Mouse (Mus musculus): ENCODE results near the gene Sox5. TPM values are rescaled to one million over a fixed set of nuclear protein-coding genes. Genes with fewer than 3 reads are reported as not detected.

Sox5 gene
- polyA plus RNA-seq, 1 experiment from 2014 or later = 198 TPM

DNA sequence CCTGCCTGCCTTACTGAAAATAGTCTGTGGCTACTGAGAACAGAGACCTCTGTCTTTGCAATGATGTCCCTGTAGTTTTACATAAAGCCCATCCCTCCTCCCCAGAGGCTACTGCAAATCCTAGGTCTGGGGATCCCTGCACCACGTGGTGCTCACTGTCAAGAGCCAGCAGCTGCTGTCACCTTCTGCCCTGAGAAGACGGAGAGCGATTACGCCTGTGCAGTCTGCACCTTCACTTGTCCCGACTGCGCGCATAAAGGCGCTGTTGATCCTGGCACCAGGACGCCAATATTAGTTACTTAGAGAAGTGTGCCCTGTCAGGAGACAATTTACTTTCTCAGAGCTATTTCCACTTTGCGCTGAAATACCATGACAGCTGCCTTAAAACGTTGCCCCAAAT is 258.3 kb downstream of the Sox5 start:
- Histone ChIP-seq H3K9me3 (replicated peaks) (no peaks in the 10 kb centered on the region), H3K4me2 (peak overlapping the region; percentile 4; the same call in 1 of the 2 replicates), H3K9ac (no peak overlapping the region), H3K4me1 (peaks cover 5% of the 10 kb centered on the region; the same call in 1 of the 2 replicates), H3K27me3 (no peaks in the 10 kb centered on the region), H3K36me3 (ENCODE audit: poor library complexity, severe bottlenecking) (no peaks in the 10 kb centered on the region), H3K27ac (peak overlapping the region; percentile 44; the same call in 1 of the 2 replicates), H3K4me3 (no peak overlapping the region)
- ATAC-seq = peak; percentile 65; the same call in 1 of the 2 replicates
- WGBS = 55% methylated on average over 11 of the region's 11 CpGs

DNA sequence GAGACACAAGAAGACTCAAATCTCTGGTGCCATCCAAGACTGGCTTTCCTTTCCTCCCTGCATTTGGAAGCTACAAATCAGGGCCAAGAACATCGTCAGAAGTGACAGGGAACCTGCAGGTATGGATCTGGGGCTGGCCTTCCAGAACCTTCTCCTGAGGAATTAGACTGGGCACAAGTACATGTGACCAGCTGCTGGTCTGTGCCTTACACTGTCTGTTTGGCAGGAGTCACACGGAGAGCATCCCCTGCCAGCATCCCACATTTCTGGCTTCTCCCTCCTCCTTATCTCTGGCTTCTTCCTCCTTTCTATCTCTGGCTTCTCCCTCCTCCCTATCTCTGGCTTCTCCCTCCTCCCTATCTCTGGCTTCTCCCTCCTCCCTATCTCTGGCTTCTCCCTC is 263.0 kb downstream of the Sox5 start:
- peaks cover 8% of the 10 kb centered on the region for H3K4me1 ChIP-seq
- WGBS = 89% methylated on average over 2 of the region's 2 CpGs
- no peak overlapping the region for H3K9ac ChIP-seq

DNA sequence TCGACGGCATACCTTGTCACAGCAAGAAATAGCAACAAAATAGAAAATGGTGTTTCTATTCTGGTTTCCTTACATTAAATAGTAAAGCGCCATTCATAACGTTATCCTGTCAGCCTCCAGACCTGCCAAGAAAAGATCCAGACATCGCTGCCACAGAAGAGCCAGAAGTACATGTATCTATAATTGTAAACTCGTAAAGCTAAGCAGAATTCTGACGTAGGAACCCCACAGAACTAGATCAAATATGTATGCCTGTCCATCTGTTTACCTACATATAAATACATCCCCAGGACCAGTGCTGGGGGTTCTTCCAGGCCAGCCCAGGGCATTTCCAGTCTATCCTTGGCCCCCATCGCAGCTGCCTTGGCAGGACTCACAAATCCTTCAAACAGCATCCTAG is 265.9 kb downstream of the Sox5 start:
- no peaks in the 10 kb centered on the region for H3K9me3 ChIP-seq (replicated peaks)
- H3K4me2 ChIP-seq = no peak overlapping the region
- no peak overlapping the region for H3K27ac ChIP-seq
- H3K4me3 ChIP-seq = no peak overlapping the region
- H3K4me1 ChIP-seq = peaks cover 17% of the 10 kb centered on the region
- no peak for ATAC-seq
- H3K27me3 ChIP-seq = no peaks in the 10 kb centered on the region
- WGBS = 90% methylated on average over 8 of the region's 8 CpGs
- no peaks in the 10 kb centered on the region for H3K36me3 ChIP-seq (ENCODE audit: poor library complexity, severe bottlenecking)
- H3K9ac ChIP-seq = no peak overlapping the region

More for the DNA sequence above, 263.0 kb downstream of the Sox5 start:
- no peak overlapping the region for H3K27ac ChIP-seq
- no peaks in the 10 kb centered on the region for H3K27me3 ChIP-seq
- no peak overlapping the region for H3K4me2 ChIP-seq
- H3K36me3 ChIP-seq (ENCODE audit: poor library complexity, severe bottlenecking) = no peaks in the 10 kb centered on the region
- no peaks in the 10 kb centered on the region for H3K9me3 ChIP-seq (replicated peaks)
- ATAC-seq = no peak
- H3K4me3 ChIP-seq = no peak overlapping the region

DNA sequence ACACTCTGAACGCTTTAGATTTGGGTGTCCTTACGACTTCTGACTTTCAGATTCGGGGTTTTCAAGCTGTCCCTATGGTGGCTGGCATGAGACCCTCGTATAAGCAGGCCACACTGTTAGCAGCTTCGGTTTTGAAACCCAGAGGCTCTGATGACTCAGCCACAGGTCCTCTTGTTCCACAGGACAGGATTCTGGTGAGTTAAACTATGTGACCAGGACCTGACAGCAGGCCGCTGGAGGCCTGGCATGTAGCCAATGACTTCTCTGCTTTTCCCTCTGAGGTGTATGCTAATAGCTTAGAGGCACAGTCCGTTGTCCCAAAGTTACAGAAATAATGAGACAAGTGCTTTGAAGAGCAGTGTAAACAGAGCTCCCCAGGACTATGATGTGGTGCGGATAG is 268.0 kb downstream of the Sox5 start:
- 61% methylated on average over 8 of the region's 8 CpGs for WGBS
- no peaks in the 10 kb centered on the region for H3K36me3 ChIP-seq (ENCODE audit: poor library complexity, severe bottlenecking)
- H3K27ac ChIP-seq = no peak overlapping the region
- no peak for ATAC-seq
- H3K4me3 ChIP-seq = no peak overlapping the region
- H3K4me1 ChIP-seq = peaks cover 17% of the 10 kb centered on the region
- H3K27me3 ChIP-seq = no peaks in the 10 kb centered on the region
- H3K9ac ChIP-seq = no peak overlapping the region
- no peak overlapping the region for H3K4me2 ChIP-seq
- no peaks in the 10 kb centered on the region for H3K9me3 ChIP-seq (replicated peaks)

DNA sequence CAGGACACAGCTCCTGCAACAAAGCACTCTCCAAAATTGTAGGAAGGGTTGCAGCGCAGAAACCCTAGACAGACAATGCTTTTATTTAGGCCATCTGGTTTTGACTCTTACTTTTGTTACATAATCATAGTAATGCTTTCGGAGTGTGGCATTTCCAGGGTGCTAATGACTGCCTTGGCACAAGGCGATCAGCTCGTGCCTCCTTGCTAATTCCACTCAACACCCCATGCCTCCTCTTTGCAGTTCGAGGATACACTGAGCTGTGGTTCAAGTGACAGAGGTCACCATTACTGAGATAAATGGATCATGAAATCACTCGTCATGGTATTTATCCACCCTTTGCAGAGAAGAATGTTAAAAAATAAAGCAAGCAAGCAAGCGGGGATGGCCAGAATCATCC is 269.9 kb downstream of the Sox5 start:
- no peak overlapping the region for H3K4me2 ChIP-seq
- H3K27ac ChIP-seq = no peak overlapping the region
- peaks cover 17% of the 10 kb centered on the region for H3K4me1 ChIP-seq
- no peaks in the 10 kb centered on the region for H3K27me3 ChIP-seq
- H3K36me3 ChIP-seq (ENCODE audit: poor library complexity, severe bottlenecking) = no peaks in the 10 kb centered on the region
- ATAC-seq = peak; percentile 58; the same call in 1 of the 2 replicates
- no peak overlapping the region for H3K9ac ChIP-seq
- no peak overlapping the region for H3K4me3 ChIP-seq
- WGBS = 62% methylated on average over 7 of the region's 7 CpGs
- no peaks in the 10 kb centered on the region for H3K9me3 ChIP-seq (replicated peaks)

DNA sequence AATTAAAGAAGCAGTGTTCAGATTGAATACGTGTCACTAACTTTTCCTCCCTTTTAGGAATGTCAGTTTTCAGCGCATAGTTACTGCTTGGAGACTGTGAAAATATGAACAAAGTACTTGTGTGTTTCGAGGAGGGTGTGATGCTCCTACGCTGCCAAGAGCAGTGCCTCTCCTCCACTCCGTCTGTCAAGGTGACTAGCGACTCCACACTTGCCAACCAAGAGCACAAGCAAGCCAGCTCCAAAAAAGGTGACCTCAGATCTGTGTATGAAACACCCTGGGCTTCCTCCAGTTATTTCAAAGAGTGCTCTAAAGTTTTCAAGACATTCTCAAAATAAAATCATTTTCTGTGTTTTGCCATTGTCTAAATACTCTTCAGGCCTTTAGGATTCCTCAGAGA is 271.6 kb downstream of the Sox5 start:
- Histone ChIP-seq H3K4me3 (no peak overlapping the region), H3K4me1 (peaks cover 17% of the 10 kb centered on the region), H3K36me3 (ENCODE audit: poor library complexity, severe bottlenecking) (no peaks in the 10 kb centered on the region), H3K9me3 (replicated peaks) (no peaks in the 10 kb centered on the region), H3K4me2 (no peak overlapping the region), H3K27me3 (no peaks in the 10 kb centered on the region), H3K9ac (no peak overlapping the region), H3K27ac (no peak overlapping the region)
- no peak for ATAC-seq
- 94% methylated on average over 6 of the region's 6 CpGs for WGBS

DNA sequence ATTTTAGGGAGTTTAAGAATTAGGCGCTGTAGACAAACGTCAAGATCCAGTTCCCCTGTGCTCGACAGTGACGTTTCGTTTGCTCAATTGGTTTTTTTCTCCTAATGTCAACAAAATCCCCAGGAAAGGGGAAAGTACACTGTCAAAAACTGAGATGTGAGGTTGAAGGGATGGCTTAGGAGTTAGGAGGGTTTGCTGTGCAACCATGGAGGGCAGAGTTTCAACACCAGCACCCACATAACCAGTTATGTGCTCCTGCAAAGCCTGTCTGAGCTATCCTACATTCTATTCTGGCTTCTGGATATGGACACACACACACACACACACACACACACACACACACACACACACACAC is 277.6 kb downstream of the Sox5 start:
- Histone ChIP-seq H3K4me1 (peaks cover 20% of the 10 kb centered on the region), H3K36me3 (ENCODE audit: poor library complexity, severe bottlenecking) (no peaks in the 10 kb centered on the region), H3K9me3 (replicated peaks) (no peaks in the 10 kb centered on the region), H3K4me2 (peak overlapping the region; percentile 33), H3K27ac (peak overlapping the region; percentile 61), H3K4me3 (no peak overlapping the region), H3K9ac (no peak overlapping the region), H3K27me3 (no peaks in the 10 kb centered on the region)
- 53% methylated on average over 5 of the region's 5 CpGs for WGBS
- no peak; the same call in none of the 2 replicates for ATAC-seq

DNA sequence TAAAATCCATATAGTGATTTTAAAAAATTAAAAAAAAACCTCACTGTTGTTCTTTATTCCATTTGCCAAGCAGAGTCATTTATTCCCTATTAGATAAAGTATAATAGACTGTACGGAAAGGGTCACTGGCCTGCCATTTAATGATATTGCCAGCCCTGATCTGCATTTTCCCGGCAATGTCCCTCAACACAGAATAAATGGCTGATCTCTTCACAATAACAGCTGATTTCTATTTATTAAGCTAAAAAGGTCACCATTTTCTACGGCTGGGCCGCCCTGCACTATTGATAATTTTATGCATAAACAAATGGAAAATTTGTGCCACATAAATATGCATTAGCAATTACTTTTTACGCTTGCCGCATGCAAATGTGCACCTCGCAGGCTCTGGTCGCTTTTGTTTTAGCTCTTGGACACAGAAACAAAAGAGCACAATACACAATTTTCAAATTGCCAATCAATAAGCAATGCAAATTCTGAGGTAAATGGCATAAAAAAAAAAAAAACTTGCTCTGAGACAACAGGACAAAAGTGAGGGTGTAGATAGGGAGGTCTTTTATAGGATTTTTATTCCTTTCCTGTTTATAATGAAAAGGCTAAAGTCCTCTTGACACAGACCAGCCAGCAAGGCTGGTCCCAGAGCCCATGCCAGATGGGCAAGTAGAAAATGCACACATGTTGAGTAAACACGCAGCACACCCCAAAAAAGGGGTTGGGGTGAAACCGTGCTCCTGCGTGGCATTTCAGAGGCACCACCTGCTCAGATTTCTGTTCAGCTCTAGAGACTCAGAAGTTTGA is 278.2 kb downstream of the Sox5 start:
- WGBS = 30% methylated on average over 11 of the region's 11 CpGs
- no peaks in the 10 kb centered on the region for H3K27me3 ChIP-seq
- peak overlapping the region; percentile 61 for H3K27ac ChIP-seq
- H3K9me3 ChIP-seq (replicated peaks) = no peaks in the 10 kb centered on the region
- no peak overlapping the region for H3K4me3 ChIP-seq
- peaks cover 20% of the 10 kb centered on the region for H3K4me1 ChIP-seq
- H3K4me2 ChIP-seq = peak overlapping the region; percentile 33
- no peaks in the 10 kb centered on the region for H3K36me3 ChIP-seq (ENCODE audit: poor library complexity, severe bottlenecking)
- H3K9ac ChIP-seq = no peak overlapping the region
- ATAC-seq = peak; percentile 85

DNA sequence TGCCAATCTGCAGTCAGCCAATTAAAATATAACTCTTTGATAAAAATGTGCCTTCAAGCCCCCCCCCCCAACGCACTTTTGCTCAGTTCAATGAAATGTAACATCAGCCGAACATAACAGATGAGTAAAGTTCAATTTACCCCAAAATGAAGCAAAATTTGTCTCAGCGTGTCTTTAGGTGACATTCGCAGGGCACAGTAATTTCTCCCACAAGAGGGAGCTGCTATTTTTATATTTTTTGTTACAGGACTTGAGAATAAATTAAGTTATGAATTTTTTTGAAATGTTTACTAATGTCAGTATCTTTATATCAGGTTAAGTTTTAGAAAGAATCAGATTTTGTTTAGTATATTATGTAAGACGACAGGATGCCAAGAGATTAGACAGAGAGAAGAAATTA is 280.3 kb downstream of the Sox5 start:
- no peak overlapping the region for H3K27ac ChIP-seq
- H3K4me1 ChIP-seq = peaks cover 20% of the 10 kb centered on the region
- no peaks in the 10 kb centered on the region for H3K9me3 ChIP-seq (replicated peaks)
- H3K4me3 ChIP-seq = no peak overlapping the region
- no peaks in the 10 kb centered on the region for H3K36me3 ChIP-seq (ENCODE audit: poor library complexity, severe bottlenecking)
- H3K9ac ChIP-seq = no peak overlapping the region
- no peaks in the 10 kb centered on the region for H3K27me3 ChIP-seq
- no peak overlapping the region for H3K4me2 ChIP-seq
- no peak for ATAC-seq
- WGBS = 93% methylated on average over 5 of the region's 5 CpGs

DNA sequence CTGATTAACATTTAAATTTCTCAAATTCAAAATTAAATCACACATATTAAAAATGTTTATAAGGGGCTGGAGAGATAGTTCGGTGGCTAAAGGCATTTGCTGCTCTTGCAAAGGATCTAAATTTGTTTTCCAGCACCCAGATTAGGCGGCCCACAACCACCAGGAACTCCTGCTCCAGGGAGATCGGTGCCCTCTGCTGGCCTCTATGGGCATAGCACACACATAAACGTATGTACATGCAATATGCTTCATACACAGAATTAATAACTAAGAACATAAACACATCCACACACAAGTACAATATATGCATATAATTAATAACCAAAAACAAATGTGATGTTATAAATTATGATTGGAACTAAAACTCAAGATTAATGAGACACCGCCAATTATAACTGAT is 283.6 kb downstream of the Sox5 start:
- Histone ChIP-seq H3K27ac (no peak overlapping the region), H3K4me2 (no peak overlapping the region), H3K9me3 (replicated peaks) (no peaks in the 10 kb centered on the region), H3K4me3 (no peak overlapping the region), H3K4me1 (peaks cover 9% of the 10 kb centered on the region), H3K9ac (no peak overlapping the region), H3K27me3 (no peaks in the 10 kb centered on the region), H3K36me3 (ENCODE audit: poor library complexity, severe bottlenecking) (no peaks in the 10 kb centered on the region)
- WGBS = 93% methylated on average over 5 of the region's 5 CpGs
- ATAC-seq = no peak

DNA sequence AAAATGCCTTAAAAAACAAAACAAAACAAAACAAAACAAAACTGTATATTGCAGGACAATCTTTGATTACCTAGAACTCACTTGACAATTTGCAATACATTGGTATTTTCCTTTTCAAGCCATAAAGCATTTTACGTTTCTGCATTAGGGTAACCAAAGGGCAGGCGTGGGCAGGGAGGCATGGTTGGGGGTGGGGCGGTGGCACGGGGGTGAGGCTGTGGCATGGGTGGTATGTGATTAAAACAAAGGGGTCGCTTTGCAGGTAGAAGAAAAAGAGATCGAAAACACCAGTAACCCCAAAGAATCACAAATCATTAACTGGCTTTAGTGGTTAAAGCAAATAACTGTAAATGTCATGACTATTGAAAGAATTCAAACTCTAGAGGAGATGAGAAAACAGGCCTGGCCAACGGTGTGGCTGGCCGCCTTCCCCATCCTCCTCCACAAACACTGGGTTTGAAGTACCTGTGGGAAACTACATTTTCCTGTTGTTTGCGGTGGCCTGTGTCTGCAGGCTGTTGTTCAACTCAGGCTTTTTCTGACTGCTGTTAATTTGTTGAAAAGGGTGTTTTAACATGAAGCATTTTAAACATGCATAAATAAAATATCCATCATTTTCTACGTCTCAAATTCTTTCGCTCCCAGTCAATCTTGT is 289.9 kb downstream of the Sox5 start:
- Histone ChIP-seq H3K4me3 (no peak overlapping the region), H3K27me3 (no peaks in the 10 kb centered on the region), H3K9me3 (replicated peaks) (peaks cover 16% of the 10 kb centered on the region; the same call in 1 of the 2 replicates), H3K4me2 (no peak overlapping the region), H3K27ac (no peak overlapping the region), H3K36me3 (ENCODE audit: poor library complexity, severe bottlenecking) (0 out of 2 replicates have a peak, but pooled peaks cover 3% of the 10 kb centered on the region), H3K9ac (no peak overlapping the region), H3K4me1 (no peaks in the 10 kb centered on the region)
- WGBS = 88% methylated on average over 11 of the region's 11 CpGs
- ATAC-seq = no peak

DNA sequence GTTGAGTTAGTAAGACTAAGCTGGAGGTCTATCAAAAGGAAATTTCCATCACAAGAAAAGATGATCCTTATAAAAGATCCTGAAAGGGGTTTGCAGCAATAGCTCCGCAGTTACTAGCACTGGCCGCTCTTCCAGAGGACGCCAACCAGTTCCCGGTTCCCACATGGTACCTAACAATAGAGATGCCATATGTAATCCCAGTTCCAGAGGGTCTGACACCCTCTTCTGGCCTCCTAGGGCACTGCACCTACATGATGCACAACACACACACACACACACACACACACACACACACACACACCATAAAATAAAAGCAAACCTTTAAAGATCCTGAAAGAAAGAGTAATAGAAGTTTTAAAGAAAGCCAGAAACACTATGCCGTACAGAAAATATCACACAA is 290.9 kb downstream of the Sox5 start:
- Histone ChIP-seq H3K4me2 (no peak overlapping the region), H3K27ac (no peak overlapping the region), H3K36me3 (ENCODE audit: poor library complexity, severe bottlenecking) (0 out of 2 replicates have a peak, but pooled peaks cover 4% of the 10 kb centered on the region), H3K9me3 (replicated peaks) (peaks cover 18% of the 10 kb centered on the region), H3K4me3 (no peak overlapping the region), H3K9ac (no peak overlapping the region), H3K27me3 (no peaks in the 10 kb centered on the region), H3K4me1 (no peaks in the 10 kb centered on the region)
- no peak for ATAC-seq
- WGBS = 95% methylated on average over 5 of the region's 5 CpGs

All from forebrain, embryonic 13.5 days (tissue).